Mouse (Mus musculus) erythroblast, embryonic 14.5 days (primary cell): ENCODE measurements around the gene Rtl8b.
"Not testable (repeated sequence)": the region's sequence is repeated elsewhere in the genome, so short reads cannot be mapped to it uniquely, and the experiment has no call there.

ENCODE experiments used
- GATA1 ChIP-seq: IDR thresholded peaks from 2 replicates; pipeline ENCODE4 v1.6.1; 2012; ENCODE audit warnings: low read length, inconsistent platforms, mixed read lengths
- TAL1 ChIP-seq: IDR thresholded peaks from 3 replicates; pipeline ENCODE4 v1.6.1; 2012; ENCODE audit warnings: low read length, inconsistent platforms, mixed read lengths

- TF ChIP-seq TAL1, GATA1: not testable (repeated sequence)
Observed at GRCm38 (mm10) chrX:53682650-53683049, 12.4 kb upstream of the Rtl8b start.
